Comparison of ENCODE assay signal across 29 mouse cellular contexts in genomic region chr7:16978173-16978572, GRCm38 (mm10). TPM values are rescaled to one million over a fixed set of nuclear protein-coding genes. Genes with fewer than 3 reads are reported as not detected.
"Had no signal": no experiment of that assay in that cellular context is flagged by ENCODE, and none has a peak within 500 bp of the region (broad histone marks: within the 10 kb centered on the region; RNA-seq: fewer than 3 reads in every experiment).

No protein-coding gene starts in this region.

- H3K27ac ChIP-seq: heart, adult 2 months; heart, embryonic 13.5 days; heart, embryonic 15.5 days; hindbrain, embryonic 13.5 days; hindbrain, embryonic 15.5 days; hindbrain, postnatal 0 days; kidney, embryonic 15.5 days; kidney, postnatal 0 days; layer of hippocampus, adult 2 months; left cerebral cortex, adult 2 months; limb, embryonic 10.5 days; limb, embryonic 12.5 days had no signal

- H3K4me2 ChIP-seq: heart, embryonic 11.5 days; heart, embryonic 13.5 days; heart, embryonic 15.5 days; hindbrain, embryonic 13.5 days; hindbrain, embryonic 15.5 days; kidney, embryonic 15.5 days; limb, embryonic 12.5 days had no signal

- H3K4me3 ChIP-seq: heart, adult 2 months; heart, embryonic 13.5 days; heart, embryonic 15.5 days; hindbrain, embryonic 13.5 days; hindbrain, embryonic 15.5 days; kidney, embryonic 15.5 days; layer of hippocampus, adult 2 months; left cerebral cortex, adult 2 months; limb, embryonic 10.5 days; limb, embryonic 12.5 days had no signal

- H3K9ac ChIP-seq: heart, embryonic 13.5 days; heart, embryonic 15.5 days; hindbrain, embryonic 13.5 days; hindbrain, embryonic 15.5 days; kidney, embryonic 15.5 days; limb, embryonic 12.5 days had no signal

- DNase-seq: gastrocnemius, postnatal 14 days; gastrocnemius, postnatal 36 days; heart, adult 11 months; heart, adult 2 months; heart, postnatal 4 days; kidney, adult 11 months; kidney, adult 2 months; kidney, adult 9 months; kidney, postnatal 14 days; kidney, postnatal 36 days had no signal

- H3K36me3 ChIP-seq: heart, embryonic 13.5 days; heart, embryonic 15.5 days; hindbrain, embryonic 13.5 days; hindbrain, embryonic 15.5 days; kidney, embryonic 15.5 days; limb, embryonic 10.5 days; limb, embryonic 12.5 days had no signal

- H3K9me3 ChIP-seq: heart, embryonic 13.5 days; heart, embryonic 15.5 days; hindbrain, embryonic 13.5 days; hindbrain, embryonic 15.5 days; kidney, embryonic 15.5 days; limb, embryonic 10.5 days; limb, embryonic 12.5 days had no signal

- ATAC-seq: forebrain, embryonic 16.5 days; hindbrain, postnatal 0 days; intestine, embryonic 16.5 days had no signal

- H3K27me3 ChIP-seq: heart, embryonic 13.5 days; heart, embryonic 15.5 days; hindbrain, embryonic 13.5 days; hindbrain, embryonic 15.5 days; kidney, embryonic 15.5 days; limb, embryonic 12.5 days had no signal

RNA-seq across cellular contexts. Expression of gene Gm42372, which starts 4.7 kb away (rescaled TPM):
- total RNA-seq: gastrocnemius, adult 8-10 months; gastrocnemius, postnatal 36 days; heart, adult 2 months; heart, postnatal 25 days; liver, adult 2 months had no signal
- polyA plus RNA-seq: gonadal fat pad, adult 2 months; heart, adult 2 months; heart, postnatal 0 days; liver, adult 2 months had no signal

RNA-seq across cellular contexts. Expression of gene Pnmal1, which starts 18.7 kb away (rescaled TPM):
- total RNA-seq: gastrocnemius, postnatal 14 days; gastrocnemius, postnatal 36 days; heart, postnatal 25 days; heart, postnatal 4 days; liver, adult 2 months had no signal
- polyA plus RNA-seq: gonadal fat pad, adult 2 months; liver, adult 2 months had no signal
